ENCODE assay signal across 15 mouse cellular contexts in genomic region chr2:152923621-152924020, GRCm38 (mm10). TPM values are rescaled to one million over a fixed set of nuclear protein-coding genes. Genes with fewer than 3 reads are reported as not detected.
A peak's percentile ranks its signal among the peaks of the same experiment; 100 is the strongest.
DNase-seq lines count a peak whose midpoint lies in the region; ATAC-seq and TF ChIP-seq lines count a peak whose summit lies in the region.
"Had no signal": no experiment of that assay in that cellular context is flagged by ENCODE, and none has a peak within 500 bp of the region (broad histone marks: within the 10 kb centered on the region; RNA-seq: fewer than 3 reads in every experiment).

No protein-coding gene starts in this region.

- no peak overlapping the region for H3K4me2 ChIP-seq in forebrain, embryonic 11.5 days (ENCODE audit: low read depth, low read length, severe bottlenecking)
- no peak overlapping the region for H3K4me2 ChIP-seq in kidney, postnatal 0 days (ENCODE audit: low read length)
- H3K4me2 ChIP-seq: liver, embryonic 13.5 days had no signal

- peak overlapping the region; percentile 79 for H3K27ac ChIP-seq in forebrain, embryonic 10.5 days
- no peak overlapping the region for H3K27ac ChIP-seq in forebrain, embryonic 11.5 days (ENCODE audit: low read depth, low read length)
- peak overlapping the region; percentile 13; the same call in 1 of the 2 replicates for H3K27ac ChIP-seq in kidney, postnatal 0 days
- H3K27ac ChIP-seq: layer of hippocampus, adult 2 months; liver, embryonic 13.5 days had no signal

- no peak for TF ChIP-seq CTCF in kidney, postnatal 0 days (IDR thresholded peaks at IDR 0.05; ENCODE audit: low read depth)

- no peak for ATAC-seq in forebrain, embryonic 11.5 days (replicated peaks; ENCODE audit: low FRiP score)
- ATAC-seq in kidney, postnatal 0 days (replicated peaks; ENCODE audit: low FRiP score, low read depth): no peak

- no peak overlapping the region for H3K4me3 ChIP-seq in forebrain, embryonic 10.5 days
- no peak overlapping the region for H3K4me3 ChIP-seq in forebrain, embryonic 11.5 days (ENCODE audit: low read depth, low read length)
- H3K4me3 ChIP-seq in kidney, postnatal 0 days (replicated peaks; ENCODE audit: low read depth, low read length): no peak overlapping the region
- H3K4me3 ChIP-seq: layer of hippocampus, adult 2 months; liver, embryonic 13.5 days had no signal

- H3K27me3 ChIP-seq in forebrain, embryonic 10.5 days (ENCODE audit: poor library complexity, severe bottlenecking): peaks cover 4% of the 10 kb centered on the region; the same call in 1 of the 2 replicates
- H3K27me3 ChIP-seq in forebrain, embryonic 11.5 days (ENCODE audit: control insufficient read depth, insufficient read depth, low read length): no peaks in the 10 kb centered on the region
- H3K27me3 ChIP-seq in kidney, postnatal 0 days (ENCODE audit: insufficient read depth, low read length): no peaks in the 10 kb centered on the region
- H3K27me3 ChIP-seq: liver, embryonic 13.5 days had no signal

- H3K9me3 ChIP-seq in forebrain, embryonic 10.5 days: no peaks in the 10 kb centered on the region
- H3K9me3 ChIP-seq in forebrain, embryonic 11.5 days (ENCODE audit: control insufficient read depth, low read length): no peaks in the 10 kb centered on the region
- H3K9me3 ChIP-seq in kidney, postnatal 0 days (replicated peaks; ENCODE audit: low read length): no peaks in the 10 kb centered on the region
- H3K9me3 ChIP-seq: liver, embryonic 13.5 days had no signal

- WGBS in forebrain, embryonic 10.5 days: 73% methylated on average over 3 of the region's 3 CpGs
- 80% methylated on average over 3 of the region's 3 CpGs for WGBS in forebrain, embryonic 11.5 days
- WGBS in kidney, postnatal 0 days: 67% methylated on average over 3 of the region's 3 CpGs

- H3K4me1 ChIP-seq in forebrain, embryonic 10.5 days: peaks cover 63% of the 10 kb centered on the region
- H3K4me1 ChIP-seq in forebrain, embryonic 11.5 days (replicated peaks; ENCODE audit: control insufficient read depth, insufficient read depth, low read length): 0 out of 2 replicates have a peak, but pooled peaks cover 2% of the 10 kb centered on the region
- H3K4me1 ChIP-seq in kidney, postnatal 0 days (replicated peaks; ENCODE audit: insufficient read depth, low read length): peaks cover 38% of the 10 kb centered on the region

- no peak for DNase-seq in forebrain, embryonic 10.5 days (ENCODE audit: extremely low spot score, low spot score)
- DNase-seq in forebrain, embryonic 11.5 days (ENCODE audit: low spot score): no peak
- DNase-seq in kidney, postnatal 0 days (ENCODE audit: low spot score): no peak
- no peak for DNase-seq in kidney, postnatal 4 days
- peak; percentile 75 to 77 for DNase-seq in cerebellum, postnatal 25 days
- DNase-seq in thymus, postnatal 0 days (ENCODE audit: low spot score): no peak
- DNase-seq in yolk sac, embryonic 10.5 days (ENCODE audit: low spot score): no peak
- no peak for DNase-seq in layer of hippocampus, adult 9-10 months (ENCODE audit: low spot score)
- DNase-seq: adrenal gland, adult 2 months; kidney, adult 18-20 months; liver, embryonic 13.5 days; lung, postnatal 10 days; right cerebral cortex, postnatal 25 days; thymus, adult 18-20 months had no signal

- no peaks in the 10 kb centered on the region for H3K36me3 ChIP-seq in forebrain, embryonic 10.5 days (replicated peaks)
- H3K36me3 ChIP-seq in forebrain, embryonic 11.5 days (ENCODE audit: control insufficient read depth, insufficient read depth, low read length): no peaks in the 10 kb centered on the region
- no peaks in the 10 kb centered on the region for H3K36me3 ChIP-seq in kidney, postnatal 0 days (ENCODE audit: insufficient read depth, low read length)
- H3K36me3 ChIP-seq: liver, embryonic 13.5 days had no signal

- H3K9ac ChIP-seq in forebrain, embryonic 11.5 days (ENCODE audit: low read length): no peak overlapping the region
- no peak overlapping the region for H3K9ac ChIP-seq in kidney, postnatal 0 days (ENCODE audit: low read depth, low read length)
- H3K9ac ChIP-seq: liver, embryonic 13.5 days had no signal

RNA-seq across cellular contexts. Expression of gene Foxs1, which starts 9.4 kb away (rescaled TPM):
- 0.34 and 0.60 TPM in 2 replicates for polyA plus RNA-seq in forebrain, embryonic 10.5 days (2016; fragmentation: Nextera tagmentation; extraction: Ambion mirVana)
- 1.4 and 2.3 TPM in 2 replicates for polyA plus RNA-seq in forebrain, embryonic 11.5 days (2014; fragmentation: Nextera tagmentation; extraction: Ambion mirVana)
- polyA plus RNA-seq in kidney, postnatal 0 days (2015; fragmentation: Nextera tagmentation; extraction: Ambion mirVana): 9.4 and 10.4 TPM in 2 replicates
- polyA plus RNA-seq in thymus, postnatal 0 days (2015; fragmentation: Nextera tagmentation; extraction: Ambion mirVana): 3.6 and 4.3 TPM in 2 replicates

RNA-seq across cellular contexts. Expression of gene Mylk2, which starts 12.5 kb away (rescaled TPM):
- polyA plus RNA-seq in forebrain, embryonic 10.5 days (2016; fragmentation: Nextera tagmentation; extraction: Ambion mirVana): 0.06 and 0.12 TPM in 2 replicates
- not detected in 2 replicates for polyA plus RNA-seq in forebrain, embryonic 11.5 days (2014; fragmentation: Nextera tagmentation; extraction: Ambion mirVana)
- polyA plus RNA-seq in kidney, postnatal 0 days (2015; fragmentation: Nextera tagmentation; extraction: Ambion mirVana): 0.14 and 0.21 TPM in 2 replicates
- polyA plus RNA-seq in thymus, postnatal 0 days (2015; fragmentation: Nextera tagmentation; extraction: Ambion mirVana): 0.05 and 0.10 TPM in 2 replicates
- polyA plus RNA-seq: adrenal gland, adult 2 months; liver, embryonic 13.5 days had no signal

RNA-seq across cellular contexts. Expression of gene Dusp15, which starts 27.9 kb away (rescaled TPM):
- polyA plus RNA-seq in forebrain, embryonic 10.5 days (2016; fragmentation: Nextera tagmentation; extraction: Ambion mirVana): 0.42 and 0.95 TPM in 2 replicates
- 0.80 and 0.99 TPM in 2 replicates for polyA plus RNA-seq in forebrain, embryonic 11.5 days (2014; fragmentation: Nextera tagmentation; extraction: Ambion mirVana)
- polyA plus RNA-seq in kidney, postnatal 0 days (2015; fragmentation: Nextera tagmentation; extraction: Ambion mirVana): 6.9 and 8.8 TPM in 2 replicates
- 1.0 and 1.2 TPM in 2 replicates for polyA plus RNA-seq in thymus, postnatal 0 days (2015; fragmentation: Nextera tagmentation; extraction: Ambion mirVana)
- polyA plus RNA-seq: liver, embryonic 13.5 days had no signal

RNA-seq across cellular contexts. Expression of gene Ttll9, which starts 38.7 kb away (rescaled TPM):
- polyA plus RNA-seq in forebrain, embryonic 10.5 days (2016; fragmentation: Nextera tagmentation; extraction: Ambion mirVana): 1.3 and 1.6 TPM in 2 replicates
- polyA plus RNA-seq in forebrain, embryonic 11.5 days (2014; fragmentation: Nextera tagmentation; extraction: Ambion mirVana): 1.5 and 1.6 TPM in 2 replicates
- 0.64 and 0.75 TPM in 2 replicates for polyA plus RNA-seq in kidney, postnatal 0 days (2015; fragmentation: Nextera tagmentation; extraction: Ambion mirVana)
- polyA plus RNA-seq in thymus, postnatal 0 days (2015; fragmentation: Nextera tagmentation; extraction: Ambion mirVana): 3.0 and 3.3 TPM in 2 replicates

Comparison
In these comparisons a context has a peak if more than half of its experiments do, and no peak if none do; other contexts are left out.
1. DNase-seq: peak in cerebellum, postnatal 25 days (2 of 2); none in forebrain, embryonic 10.5 days (single experiment), forebrain, embryonic 11.5 days (single experiment), kidney, postnatal 0 days (single experiment), kidney, postnatal 4 days (0 of 2), thymus, postnatal 0 days (single experiment), yolk sac, embryonic 10.5 days (single experiment) and layer of hippocampus, adult 9-10 months (single experiment).